Mouse (Mus musculus) heart, embryonic 10.5 days (tissue): Measurements from ENCODE around the gene Usp15. TPM values are rescaled to one million over a fixed set of nuclear protein-coding genes. Genes with fewer than 3 reads are reported as not detected.

Experiments used
- DNase-seq: peaks from one replicate; pipeline ENCODE4 v3.0.0-alpha.2; 2017; ENCODE audit warnings: low spot score
- H3K27ac ChIP-seq: fragments of 300-500 bp; sonication (generic); 2 replicates; pipeline ENCODE4 v1.5.1; 2016; ENCODE audit warnings: mild to moderate bottlenecking
- H3K27me3 ChIP-seq: fragments of 300-500 bp; sonication (generic); 2 replicates; pipeline ENCODE4 v1.6.1; 2016; ENCODE audit warnings: mild to moderate bottlenecking; ENCODE audit not compliant: poor library complexity, insufficient read depth, severe bottlenecking
- H3K36me3 ChIP-seq: fragments of 300-500 bp; sonication (generic); 2 replicates; pipeline ENCODE4 v1.6.1; 2016; ENCODE audit warnings: mild to moderate bottlenecking, moderate library complexity
- H3K4me1 ChIP-seq: fragments of 300-500 bp; sonication (generic); 2 replicates; pipeline ENCODE4 v1.6.1; 2016; ENCODE audit warnings: mild to moderate bottlenecking
- H3K4me3 ChIP-seq: fragments of 300-500 bp; sonication (generic); 2 replicates; pipeline ENCODE4 v1.5.1; 2016; ENCODE audit warnings: mild to moderate bottlenecking, moderate library complexity
- H3K9me3 ChIP-seq: fragments of 300-500 bp; sonication (generic); 2 replicates; pipeline ENCODE4 v1.6.1; 2016; ENCODE audit warnings: mild to moderate bottlenecking, moderate library complexity
- WGBS: fragments of 180-500 bp; shearing (Covaris S2); methylation state at CpG from one replicate; pipeline ENCODE4 v1.1.7; 2016; 5-methylcytosine and 5-hydroxymethylcytosine counted together
- microRNA-seq: library from miRNA; unstranded; fragments of <30 nt; microRNA quantifications from one replicate; pipeline ENCODE4, GENCODE M21; 2017
- polyA plus RNA-seq: library from polyadenylated mRNA; unstranded; fragments of >200 nt; fragmentation: Nextera tagmentation; extraction: Ambion mirVana; gene quantifications from 2 replicates; pipeline ENCODE4 v1.2.1, GENCODE M21; 2016

Usp15 gene
- polyA plus RNA-seq, 1 experiment from 2014 or later = 87.6 TPM

GRCm38 (mm10) chr10:123084307-123084706 lies 112.5 kb downstream of the Usp15 start:
- Histone ChIP-seq H3K36me3 (no peaks in the 10 kb centered on the region), H3K4me1 (no peaks in the 10 kb centered on the region), H3K4me3 (no peak overlapping the region), H3K27me3 (no peaks in the 10 kb centered on the region), H3K9me3 (no peaks in the 10 kb centered on the region), H3K27ac (no peak overlapping the region)
- 67% methylated on average over 9 of the region's 9 CpGs for WGBS
- DNase-seq = no peak

GRCm38 (mm10) chr10:123076245-123077023 lies 120.4 kb downstream of the Usp15 start, which contains the start of gene Mon2:
Gene Mon2 (minus strand): TSS chr10:123076505.
- H3K27me3 ChIP-seq = no peaks in the 10 kb centered on the region
- under 1% methylated on average over 56 of the region's 58 CpGs for WGBS
- H3K9me3 ChIP-seq = no peaks in the 10 kb centered on the region
- H3K36me3 ChIP-seq = peaks cover 9% of the 10 kb centered on the region; the same call in 1 of the 2 replicates
- H3K4me1 ChIP-seq = peaks cover 20% of the 10 kb centered on the region
- peak within 1 kb of the TSS; percentile 94 for H3K27ac ChIP-seq
- peak; percentile 97 for DNase-seq
- peak within 1 kb of the TSS; percentile 99 for H3K4me3 ChIP-seq

GRCm38 (mm10) chr10:123075751-123076242 lies 121.0 kb downstream of the Usp15 start:
- peak overlapping the region; percentile 94 for H3K27ac ChIP-seq
- H3K4me3 ChIP-seq = peak overlapping the region; percentile 99
- H3K4me1 ChIP-seq = peaks cover 21% of the 10 kb centered on the region
- WGBS = under 1% methylated on average over 48 of the region's 48 CpGs
- no peaks in the 10 kb centered on the region for H3K27me3 ChIP-seq
- H3K36me3 ChIP-seq = peaks cover 9% of the 10 kb centered on the region; the same call in 1 of the 2 replicates
- DNase-seq = peak; percentile 76
- H3K9me3 ChIP-seq = no peaks in the 10 kb centered on the region

- Histone ChIP-seq H3K9me3 (0 out of 2 replicates have a peak, but pooled peaks cover 3% of the 10 kb centered on the region), H3K27ac (peak overlapping the region; percentile 31; the same call in 1 of the 2 replicates)
These were observed 124.8 kb downstream of the Usp15 start for GRCm38 (mm10) chr10:123071997-123072396.

GRCm38 (mm10) chr10:123063021-123063420 lies 133.8 kb downstream of the Usp15 start:
- H3K27ac ChIP-seq = no peak overlapping the region
- H3K9me3 ChIP-seq = no peaks in the 10 kb centered on the region
- peak; percentile 71 for DNase-seq
- peaks cover 18% of the 10 kb centered on the region; the same call in 1 of the 2 replicates for H3K4me1 ChIP-seq
- no peak overlapping the region for H3K4me3 ChIP-seq
- 84% methylated on average over 2 of the region's 2 CpGs for WGBS
- no peaks in the 10 kb centered on the region for H3K27me3 ChIP-seq
- H3K36me3 ChIP-seq = peaks cover 8% of the 10 kb centered on the region

More at GRCm38 (mm10) chr10:123071997-123072396, 124.8 kb downstream of the Usp15 start:
- Histone ChIP-seq H3K36me3 (peaks cover 25% of the 10 kb centered on the region), H3K27me3 (no peaks in the 10 kb centered on the region), H3K4me1 (peaks cover 21% of the 10 kb centered on the region), H3K4me3 (no peak overlapping the region)
- peak; percentile 80 for DNase-seq
- WGBS = 38% methylated on average over 2 of the region's 2 CpGs

GRCm38 (mm10) chr10:123060831-123061230 lies 136.0 kb downstream of the Usp15 start:
- Histone ChIP-seq H3K27ac (no peak overlapping the region), H3K9me3 (no peaks in the 10 kb centered on the region), H3K36me3 (peaks cover 8% of the 10 kb centered on the region), H3K4me3 (no peak overlapping the region), H3K27me3 (no peaks in the 10 kb centered on the region), H3K4me1 (peaks cover 23% of the 10 kb centered on the region; the same call in 1 of the 2 replicates)
- 73% methylated on average over 6 of the region's 6 CpGs for WGBS
- DNase-seq = no peak

- DNase-seq = no peak
- H3K27me3 ChIP-seq = no peaks in the 10 kb centered on the region
- H3K27ac ChIP-seq = no peak overlapping the region
- peaks cover 35% of the 10 kb centered on the region; the same call in 1 of the 2 replicates for H3K4me1 ChIP-seq
- H3K4me3 ChIP-seq = no peak overlapping the region
- H3K36me3 ChIP-seq = peaks cover 8% of the 10 kb centered on the region
- WGBS = 80% methylated on average over 1 of the region's 1 CpGs
- no peaks in the 10 kb centered on the region for H3K9me3 ChIP-seq
These were observed 139.7 kb downstream of the Usp15 start for GRCm38 (mm10) chr10:123057082-123057481.

- Histone ChIP-seq H3K9me3 (no peaks in the 10 kb centered on the region), H3K4me1 (peaks cover 34% of the 10 kb centered on the region; the same call in 1 of the 2 replicates), H3K27me3 (no peaks in the 10 kb centered on the region), H3K36me3 (peaks cover 8% of the 10 kb centered on the region), H3K27ac (no peak overlapping the region; the same call in 1 of the 2 replicates), H3K4me3 (no peak overlapping the region)
- DNase-seq = no peak
- 90% methylated on average over 10 of the region's 10 CpGs for WGBS
These were observed 140.3 kb downstream of the Usp15 start for GRCm38 (mm10) chr10:123056463-123056862.

GRCm38 (mm10) chr10:123055205-123056000 lies 141.4 kb downstream of the Usp15 start:
- H3K27me3 ChIP-seq = no peaks in the 10 kb centered on the region
- H3K4me3 ChIP-seq = no peak overlapping the region
- H3K36me3 ChIP-seq = peaks cover 17% of the 10 kb centered on the region
- no peaks in the 10 kb centered on the region for H3K9me3 ChIP-seq
- WGBS = 62% methylated on average over 9 of the region's 9 CpGs
- peaks cover 26% of the 10 kb centered on the region; the same call in 1 of the 2 replicates for H3K4me1 ChIP-seq
- H3K27ac ChIP-seq = 0 out of 2 replicates have a peak overlapping the region, but pooled peaks have one; percentile 2
- peak; percentile 66 for DNase-seq

Small RNAs within 50 kb of the gene (microRNA-seq; reads per million reads assigned to microRNA genes)
- gene Gm27920 = 1.3 reads per million

Other genes with a start within 250 kb of the Usp15 start
- 19.1 and 19.7 TPM in 2 replicates for gene Mon2, start 120.5 kb downstream of the Usp15 start, polyA plus RNA-seq
- gene Fam19a2, start 67.0 kb upstream of the Usp15 start, polyA plus RNA-seq = 0.49 and 0.72 TPM in 2 replicates